Mouse (Mus musculus) midbrain, embryonic 13.5 days (tissue): Measurements from ENCODE around the gene Gm29735. TPM values are rescaled to one million over a fixed set of nuclear protein-coding genes. Genes with fewer than 3 reads are reported as not detected.

Experiments used
- polyA plus RNA-seq: library from polyadenylated mRNA; unstranded; fragments of >200 nt; fragmentation: Nextera tagmentation; extraction: Ambion mirVana; gene quantifications from 2 replicates; pipeline ENCODE4 v1.2.1, GENCODE M21; 2015

Gene Gm29735
- polyA plus RNA-seq, 1 experiment from 2014 or later, result not detected

Other genes starting within 250 kb of the Gm29735 start
- gene Tollip, start 238.6 kb downstream of the Gm29735 start, polyA plus RNA-seq, result 69.0 and 71.2 TPM in 2 replicates
- gene Brsk2, start 207.4 kb downstream of the Gm29735 start, polyA plus RNA-seq, result 27.5 and 29.4 TPM in 2 replicates
- gene Mob2, start 96.0 kb downstream of the Gm29735 start, polyA plus RNA-seq, result 52.3 and 56.9 TPM in 2 replicates
- 66.0 and 69.1 TPM in 2 replicates for gene Dusp8, start 61.3 kb downstream of the Gm29735 start, polyA plus RNA-seq
- gene Gm45618, start 36.4 kb downstream of the Gm29735 start, polyA plus RNA-seq, result 0.44 TPM in 1 of 2 replicates, not detected in the other
- not detected in 2 replicates for gene Gm39115, start 21.1 kb downstream of the Gm29735 start, polyA plus RNA-seq
- gene Gm45337, start 12.5 kb downstream of the Gm29735 start, polyA plus RNA-seq, result not detected in 2 replicates
- gene Gm4553, start 8.6 kb upstream of the Gm29735 start, polyA plus RNA-seq, result not detected in 2 replicates
- gene Krtap5-2, start 18.9 kb upstream of the Gm29735 start, polyA plus RNA-seq, result not detected in 2 replicates
- not detected in 2 replicates for gene Gm10153, start 33.3 kb upstream of the Gm29735 start, polyA plus RNA-seq
- gene Krtap5-3, start 44.3 kb upstream of the Gm29735 start, polyA plus RNA-seq, result not detected in 2 replicates
- gene Gm7579, start 54.7 kb upstream of the Gm29735 start, polyA plus RNA-seq, result not detected in 2 replicates
- gene Krtap5-5, start 72.9 kb upstream of the Gm29735 start, polyA plus RNA-seq, result not detected in 2 replicates
- not detected in 2 replicates for gene Gm40460, start 84.0 kb upstream of the Gm29735 start, polyA plus RNA-seq
- gene Gm2431, start 101.2 kb upstream of the Gm29735 start, polyA plus RNA-seq, result not detected in 2 replicates
- gene Gm4559, start 117.2 kb upstream of the Gm29735 start, polyA plus RNA-seq, result not detected in 2 replicates
- not detected in 2 replicates for gene Krtap5-1, start 140.0 kb upstream of the Gm29735 start, polyA plus RNA-seq
- not detected in 2 replicates for gene Krtap5-4, start 146.4 kb upstream of the Gm29735 start, polyA plus RNA-seq
- 1.9 and 2.3 TPM in 2 replicates for gene Ifitm10, start 216.6 kb upstream of the Gm29735 start, polyA plus RNA-seq
- gene Gm49369, start 225.6 kb upstream of the Gm29735 start, polyA plus RNA-seq, result not detected in 2 replicates
- gene Ctsd, start 230.9 kb upstream of the Gm29735 start, polyA plus RNA-seq, result 191 and 206 TPM in 2 replicates